Mouse (Mus musculus) T-helper 17 cell (primary cell): ENCODE measurements around the gene Prim1.
"Not testable (repeated sequence)": the region's sequence is repeated elsewhere in the genome, so short reads cannot be mapped to it uniquely, and the experiment has no call there.

Experiments
- in situ Hi-C, 2 experiments: fragments of 300-600 bp; cut with MboI, MseI; formaldehyde crosslinking; loops; 1 replicate in 1 of 2; 2 replicates in 1 of 2; pipeline ENCODE4 v1.15.1; 2025; ENCODE audit warnings: high pct_unique_total_duplicates in 2 of 2

The Prim1 gene

DNA sequence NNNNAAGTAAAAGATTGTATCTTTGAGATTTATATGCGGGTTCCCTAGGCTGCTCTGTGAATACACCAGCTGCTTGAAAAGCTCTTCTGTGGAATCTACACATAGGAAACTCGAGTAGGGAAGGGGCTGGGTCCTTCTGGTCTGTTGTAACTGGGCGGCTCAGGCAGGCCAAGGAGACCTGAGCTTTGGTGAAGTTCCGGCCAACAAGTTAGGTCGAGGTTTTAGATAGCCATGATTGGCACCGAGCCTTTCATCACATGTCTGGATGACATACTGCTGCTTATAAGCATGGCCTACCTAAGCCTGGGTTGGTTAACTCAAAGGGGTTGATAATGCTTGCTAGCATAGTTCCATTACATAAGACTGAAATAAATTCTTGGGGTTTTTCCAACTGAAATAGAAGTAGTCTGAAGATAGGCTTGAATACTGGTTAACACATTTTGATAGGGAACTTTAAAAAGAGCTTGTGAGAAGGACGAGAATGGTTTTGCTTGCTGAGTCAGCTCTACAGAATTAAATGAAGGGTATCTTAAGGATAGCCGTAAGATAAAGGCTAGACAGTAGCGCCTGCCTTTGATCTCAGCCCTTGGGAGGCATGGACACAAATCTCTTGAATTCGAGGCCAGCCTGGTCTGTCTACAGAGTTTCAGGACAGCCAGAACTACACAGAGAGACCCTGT, 21.9 kb downstream of the Prim1 start:
- in situ Hi-C loops: no loop called here

DNA sequence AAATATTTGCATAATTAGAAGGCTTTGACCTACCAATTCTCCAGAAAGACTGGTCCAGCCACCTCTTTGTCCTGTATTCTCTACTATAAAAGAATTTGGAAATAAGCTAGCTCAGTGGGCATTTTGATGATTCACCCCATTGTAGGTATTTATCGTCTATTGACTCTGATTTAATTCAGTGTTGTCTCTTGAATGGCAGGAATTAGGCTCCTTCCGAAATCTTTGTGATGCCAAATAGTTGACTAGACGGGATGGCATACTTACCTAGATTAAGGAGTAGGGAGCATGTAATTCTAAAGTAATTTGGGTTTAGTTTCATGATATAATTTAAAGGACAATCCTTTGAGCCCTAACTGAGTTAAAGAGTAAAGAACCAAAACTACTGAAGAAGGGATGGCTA, 23.0 kb downstream of the Prim1 start:
- in situ Hi-C loops: no loop called here

DNA sequence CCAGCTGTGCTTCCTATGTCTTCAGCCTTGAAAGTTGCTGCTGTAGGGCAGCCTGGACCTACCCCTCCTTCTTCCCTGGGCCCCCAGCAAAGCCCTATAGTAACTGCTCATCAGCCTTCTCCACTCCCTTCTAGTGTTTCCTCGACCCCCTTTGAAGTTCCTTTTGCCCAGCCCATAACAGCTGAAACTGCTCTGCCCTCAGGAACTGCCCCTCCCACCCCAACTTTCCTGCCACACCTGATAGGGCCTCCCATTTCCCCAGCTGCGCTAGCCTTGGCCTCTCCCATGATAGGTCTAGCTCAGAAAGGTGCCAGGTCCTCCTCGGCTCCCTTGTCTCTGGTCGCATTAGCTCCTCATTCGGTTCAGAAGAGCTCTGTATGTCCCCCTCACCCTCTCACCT, 24.2 kb downstream of the Prim1 start:
- in situ Hi-C loops: no loop called here

DNA sequence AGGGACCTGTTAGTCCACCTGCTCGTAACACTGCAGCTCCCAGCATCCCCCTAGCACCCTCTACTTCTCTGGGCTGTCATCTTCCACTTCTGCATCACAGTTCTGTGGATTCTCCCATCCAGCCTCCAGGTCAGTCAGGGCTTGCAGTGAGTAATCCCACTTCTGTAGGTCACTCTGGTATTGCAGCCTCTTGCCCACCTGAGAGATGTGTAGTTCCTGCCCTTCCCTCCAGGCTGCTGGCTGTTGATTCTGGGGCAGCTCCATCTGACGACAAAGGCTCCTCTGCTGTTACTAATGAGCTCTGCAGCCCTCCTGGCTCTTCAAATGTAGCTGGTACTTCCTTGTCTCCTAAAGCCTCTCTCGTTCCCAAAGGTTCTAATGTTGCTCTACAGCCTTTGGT, 24.9 kb downstream of the Prim1 start:
- in situ Hi-C loops: no loop called here

DNA sequence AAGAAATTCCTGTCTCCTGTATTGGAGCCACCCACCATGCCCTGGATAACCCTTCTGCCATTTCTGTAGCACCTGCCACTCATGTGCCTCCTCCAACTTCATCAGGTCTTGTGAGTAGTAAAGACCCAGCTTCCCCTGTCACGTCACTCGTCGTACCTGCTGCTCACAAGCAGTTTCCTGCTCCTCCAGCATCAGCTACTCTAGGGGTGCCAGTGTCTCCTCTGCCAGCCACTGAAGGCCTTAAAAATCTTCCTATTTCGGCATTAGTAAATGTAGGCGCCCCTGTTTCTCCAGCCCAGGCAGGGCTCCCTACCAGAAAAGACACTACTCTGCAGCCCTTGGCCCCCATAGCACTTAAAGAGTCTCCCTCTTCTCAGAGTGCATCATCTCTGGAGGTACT, 25.3 kb downstream of the Prim1 start:
- in situ Hi-C loops: no loop called here

DNA sequence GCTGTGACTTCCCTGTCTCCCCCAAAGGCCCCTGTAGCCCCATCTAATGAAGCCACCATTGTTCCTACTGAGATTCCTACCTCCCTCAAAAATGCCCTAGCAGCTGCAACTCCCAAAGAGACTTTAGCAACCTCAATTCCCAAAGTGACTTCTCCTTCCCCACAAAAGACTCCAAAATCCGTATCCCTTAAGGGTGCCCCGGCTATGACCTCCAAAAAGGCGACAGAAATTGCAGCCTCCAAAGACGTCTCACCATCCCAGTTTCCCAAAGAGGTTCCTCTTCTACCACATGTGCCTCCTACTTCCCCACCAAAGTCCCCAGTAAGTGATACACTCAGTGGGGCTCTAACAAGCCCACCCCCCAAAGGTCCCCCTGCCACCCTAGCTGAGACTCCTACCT, 26.7 kb downstream of the Prim1 start:
- in situ Hi-C loops: no loop called here

DNA sequence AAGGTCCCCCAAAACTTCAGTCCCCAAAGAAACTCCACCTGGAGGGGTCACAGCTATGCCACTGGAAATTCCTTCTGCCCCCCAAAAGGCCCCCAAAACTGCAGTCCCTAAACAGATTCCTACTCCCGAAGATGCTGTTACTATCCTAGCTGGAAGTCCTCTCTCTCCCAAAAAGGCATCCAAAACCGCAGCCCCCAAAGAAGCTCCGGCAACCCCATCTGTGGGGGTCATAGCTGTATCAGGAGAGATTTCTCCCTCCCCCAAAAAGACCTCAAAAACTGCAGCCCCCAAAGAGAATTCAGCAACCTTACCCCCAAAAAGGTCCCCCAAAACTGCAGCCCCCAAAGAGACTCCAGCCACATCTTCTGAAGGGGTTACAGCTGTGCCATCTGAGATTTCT, 27.5 kb downstream of the Prim1 start:
- in situ Hi-C loops: no loop called here

DNA sequence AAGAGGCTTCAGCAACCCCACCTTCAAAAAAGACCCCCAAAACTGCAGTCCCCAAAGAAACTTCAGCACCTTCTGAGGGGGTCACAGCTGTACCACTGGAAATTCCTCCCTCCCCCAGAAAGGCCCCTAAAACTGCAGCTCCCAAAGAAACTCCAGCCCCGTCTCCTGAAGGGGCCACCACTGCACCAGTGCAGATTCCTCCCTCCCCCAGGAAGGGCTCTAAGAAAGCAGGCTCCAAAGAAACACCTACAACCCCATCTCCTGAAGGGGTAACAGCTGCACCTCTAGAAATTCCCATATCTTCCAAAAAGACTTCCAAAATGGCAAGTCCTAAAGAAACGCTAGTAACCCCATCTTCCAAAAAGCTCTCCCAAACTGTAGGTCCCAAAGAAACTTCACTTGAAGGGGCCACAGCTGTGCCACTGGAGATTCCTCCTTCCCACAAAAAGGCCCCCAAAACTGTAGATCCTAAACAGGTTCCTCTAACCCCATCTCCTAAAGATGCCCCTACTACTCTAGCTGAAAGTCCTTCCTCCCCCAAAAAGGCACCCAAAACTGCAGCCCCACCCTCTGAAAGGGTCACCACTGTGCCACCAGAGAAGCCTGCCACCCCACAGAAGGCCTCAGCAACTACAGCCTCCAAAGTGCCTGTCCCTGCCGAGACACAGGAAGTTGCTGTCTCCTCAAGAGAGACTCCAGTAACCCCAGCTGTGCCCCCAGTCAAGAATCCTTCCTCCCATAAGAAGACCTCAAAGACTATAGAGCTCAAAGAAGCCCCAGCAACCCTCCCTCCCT, 28.3 kb downstream of the Prim1 start:
- in situ Hi-C loops: no loop called here

DNA sequence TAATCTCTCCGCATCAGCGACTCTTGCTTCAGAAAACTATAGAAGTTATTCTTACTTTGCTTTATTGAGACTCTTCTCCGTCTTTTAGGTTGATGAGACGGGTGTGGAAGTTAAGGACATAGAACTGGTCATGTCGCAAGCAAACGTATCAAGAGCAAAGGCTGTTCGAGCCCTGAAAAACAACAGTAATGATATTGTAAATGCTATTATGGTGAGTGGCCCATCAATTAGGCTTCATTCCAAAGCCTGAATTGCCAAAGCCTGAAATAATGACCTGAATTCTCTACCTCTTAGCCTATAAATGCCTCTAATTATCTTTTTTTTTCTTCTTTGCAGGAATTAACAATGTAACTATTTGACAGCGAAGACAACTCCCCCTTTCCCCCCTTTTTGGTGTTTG, 33.2 kb downstream of the Prim1 start:
- in situ Hi-C loops: no loop called here

DNA sequence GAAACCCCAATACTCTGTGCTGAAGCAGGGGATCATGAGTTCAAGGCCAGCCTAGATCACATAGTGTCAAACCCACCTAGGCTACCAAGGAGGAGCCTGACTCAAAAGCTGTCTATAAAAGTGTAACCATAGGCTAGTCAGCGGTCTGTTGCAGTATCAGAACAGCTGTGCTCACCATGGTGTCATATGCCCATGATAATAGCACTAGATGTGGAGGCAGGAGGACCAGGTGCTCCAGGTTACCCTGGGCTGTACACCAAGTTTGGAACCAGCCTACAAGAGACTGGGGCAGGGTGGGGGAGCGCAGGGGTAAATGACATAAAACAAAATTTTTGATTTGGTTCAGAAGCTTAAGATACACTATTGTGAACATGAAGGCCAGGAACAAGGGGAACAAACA, 34.8 kb downstream of the Prim1 start:
- in situ Hi-C loops: no loop called here

DNA sequence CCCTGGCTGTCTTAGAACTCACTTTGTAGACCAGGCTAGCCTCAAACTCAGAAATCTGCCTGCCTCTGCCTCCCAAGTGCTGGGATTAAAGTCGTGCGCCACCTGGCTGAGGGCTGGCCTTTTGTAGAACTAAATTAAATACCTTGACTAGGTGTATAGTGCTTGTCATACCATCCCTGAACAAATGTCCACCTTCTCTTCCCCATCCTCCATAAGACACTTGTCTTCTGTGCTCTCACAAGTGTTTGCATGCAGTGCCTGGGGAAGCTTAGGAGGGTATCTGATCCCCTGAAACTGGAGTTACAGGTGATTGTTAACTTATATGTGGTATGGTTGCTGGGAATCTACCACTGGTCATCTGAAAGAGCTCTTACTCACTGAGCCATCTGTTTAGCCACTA, 35.4 kb downstream of the Prim1 start:
- in situ Hi-C loops: no loop called here

DNA sequence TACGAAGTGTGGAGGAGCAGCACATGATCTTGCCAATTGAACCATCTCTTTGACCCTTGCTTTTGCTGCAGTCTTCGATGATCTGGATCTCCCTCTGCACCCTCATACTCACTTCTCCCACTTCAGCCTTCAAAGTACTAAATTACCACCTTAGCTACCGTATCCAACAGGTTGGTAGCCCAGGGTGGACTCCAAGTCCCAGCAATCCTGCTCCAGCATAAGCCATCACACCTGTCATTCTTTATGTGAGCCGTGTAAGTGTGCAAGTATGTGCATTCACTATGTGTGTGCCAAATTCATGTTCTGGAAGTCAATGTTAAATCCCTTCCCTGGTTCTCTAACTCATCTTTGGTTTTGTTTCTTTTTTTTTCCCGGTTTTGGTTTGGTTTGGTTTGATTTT, 36.6 kb downstream of the Prim1 start:
- in situ Hi-C loops: no loop called here

DNA sequence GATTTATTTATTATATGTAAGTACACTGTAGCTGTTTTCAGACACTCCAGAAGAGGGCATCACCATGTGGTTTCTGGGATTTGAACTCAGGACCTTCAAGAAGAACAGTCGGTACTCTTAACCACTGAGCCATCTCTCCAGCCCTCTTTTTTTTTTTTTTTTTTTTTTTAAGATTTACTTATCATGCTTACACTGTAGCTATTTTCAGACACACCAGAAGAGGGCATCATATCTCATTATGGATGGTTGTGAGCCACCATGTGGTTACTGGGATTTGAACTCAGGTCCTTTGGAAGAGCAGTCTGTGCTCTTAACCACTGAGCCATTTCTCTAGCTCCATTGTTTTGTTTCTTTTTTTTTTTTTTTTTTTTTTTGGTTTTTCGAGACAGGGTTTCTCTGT, 37.2 kb downstream of the Prim1 start:
- in situ Hi-C loops: not testable (repeated sequence)

DNA sequence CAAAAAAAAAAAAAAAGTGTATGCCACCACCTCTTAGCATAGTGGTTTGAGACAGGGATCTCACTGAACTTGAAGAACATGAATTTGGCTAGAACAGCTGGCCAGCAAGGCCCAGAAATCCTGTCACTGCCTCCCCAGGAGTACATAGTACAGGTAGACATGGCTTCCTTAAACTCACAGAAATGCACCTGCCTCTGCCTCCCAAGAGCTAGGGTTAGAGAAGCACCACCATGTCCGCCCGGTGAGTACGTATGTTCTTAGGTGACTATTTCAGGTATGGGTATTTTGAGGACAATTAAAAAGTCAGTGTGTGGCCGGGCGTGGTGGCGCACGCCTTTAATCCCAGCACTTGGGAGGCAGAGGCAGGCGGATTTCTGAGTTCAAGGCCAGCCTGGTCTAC, 38.0 kb downstream of the Prim1 start:
- in situ Hi-C loops: no loop called here

DNA sequence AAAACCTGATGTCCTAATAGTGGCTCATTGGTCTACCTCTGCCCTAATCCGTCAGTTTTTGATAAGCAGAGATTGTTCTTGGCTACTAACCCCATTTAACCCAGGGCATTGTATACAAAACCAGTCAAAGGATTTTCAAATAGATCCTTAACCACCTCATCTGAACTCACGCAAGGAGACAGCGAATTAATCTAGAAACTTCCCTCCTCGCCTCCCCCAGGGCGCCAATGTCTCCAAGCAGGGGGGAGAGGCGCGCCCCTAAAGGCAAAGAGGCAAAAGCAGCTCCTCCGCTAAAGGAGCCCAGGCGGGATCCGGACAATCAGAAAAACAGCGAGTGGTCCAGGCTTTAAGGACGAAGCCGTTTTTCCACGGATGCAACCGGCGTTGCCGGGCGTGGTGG, 43.2 kb downstream of the Prim1 start:
- in situ Hi-C loops: no loop called here

DNA sequence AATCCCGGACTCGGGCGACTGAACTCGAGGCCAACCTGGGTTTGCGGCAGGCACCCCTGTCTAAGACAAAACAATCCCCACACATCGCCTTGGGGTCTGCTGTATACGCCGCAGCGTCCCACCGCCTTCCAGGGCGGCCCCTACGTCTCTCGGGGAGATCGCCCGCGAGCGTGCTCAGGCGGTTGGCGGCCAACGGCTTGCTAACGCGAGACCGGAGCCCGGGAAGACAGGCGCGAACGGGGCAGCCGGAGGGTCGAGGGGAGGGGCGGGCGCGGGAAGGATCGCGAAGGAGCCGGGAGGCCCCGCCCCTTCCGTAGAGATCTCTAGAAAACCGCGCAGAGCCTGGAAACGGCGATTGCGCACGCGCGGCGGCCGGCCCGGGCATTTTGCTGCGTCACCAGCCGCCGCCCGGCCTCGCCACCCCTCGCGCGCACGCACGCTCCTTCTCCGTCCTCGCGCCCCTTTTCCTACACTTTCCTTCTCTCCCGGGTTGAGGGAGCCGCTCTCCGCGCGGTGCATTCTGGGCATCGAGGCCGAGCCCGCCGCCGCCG, 43.7 kb downstream of the Prim1 start, which contains the start of gene Ptges3:
TSS of gene Ptges3 (plus strand) at position 354 of the 551 bp plus-strand sequence.
- in situ Hi-C loops: no loop called here

DNA sequence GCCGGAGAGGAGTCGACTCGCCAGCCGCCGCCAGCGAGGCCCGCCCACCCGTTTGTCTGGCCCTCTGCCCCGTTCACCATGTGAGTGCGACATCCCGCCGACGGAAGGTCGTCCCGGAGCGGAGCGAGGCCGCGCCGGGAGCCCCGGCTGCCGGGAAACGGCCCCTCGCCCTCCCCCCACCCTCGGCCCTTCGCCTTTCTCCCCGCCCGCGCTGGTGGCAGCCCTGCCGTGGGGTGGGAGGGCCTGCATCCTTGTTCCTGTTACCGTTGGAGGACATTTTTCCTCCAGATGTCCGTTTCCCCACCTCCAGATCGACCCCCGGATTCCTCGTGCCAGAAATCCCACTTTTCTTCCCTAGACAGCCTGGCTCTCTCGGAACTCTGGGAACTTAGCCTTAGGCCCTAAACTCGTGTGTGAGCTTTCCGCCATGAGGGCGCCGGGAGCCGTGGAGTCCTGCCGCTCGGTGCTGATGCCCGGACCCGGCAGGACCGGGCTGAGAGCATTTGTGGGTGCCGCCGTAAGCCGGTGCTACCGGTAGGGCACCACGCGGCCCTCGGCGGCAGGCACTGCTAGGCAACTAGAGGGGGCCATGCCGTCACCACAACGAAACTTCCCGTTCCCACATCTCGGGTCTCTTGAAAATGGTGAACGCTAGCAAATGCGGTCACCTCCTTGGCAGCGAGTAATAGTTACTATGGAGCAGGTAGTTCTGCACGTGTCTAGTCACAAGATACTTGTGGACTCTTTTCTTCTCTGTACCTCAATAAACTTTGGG, 44.4 kb downstream of the Prim1 start:
- in situ Hi-C loops: no loop called here

DNA sequence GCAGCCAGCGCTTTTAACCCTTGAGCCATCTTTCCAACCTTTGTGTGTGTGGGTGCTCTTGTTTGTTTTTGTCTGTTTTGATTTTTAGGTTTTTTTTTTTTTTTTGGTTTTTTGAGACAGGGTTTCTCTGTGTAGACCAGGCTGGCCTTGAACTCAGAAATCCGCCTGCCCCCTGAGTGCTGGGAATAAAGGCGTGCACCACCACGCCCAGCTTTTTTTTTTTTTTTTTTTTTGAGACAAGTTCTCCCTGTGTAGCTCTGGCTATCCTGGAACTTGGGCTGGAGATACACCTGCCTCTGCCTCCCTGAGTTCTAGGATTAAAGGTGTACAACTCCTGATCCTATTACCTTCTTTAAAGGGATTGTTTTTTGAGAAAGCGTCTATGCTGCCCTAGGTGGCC, 46.1 kb downstream of the Prim1 start:
- in situ Hi-C loops: no loop called here

DNA sequence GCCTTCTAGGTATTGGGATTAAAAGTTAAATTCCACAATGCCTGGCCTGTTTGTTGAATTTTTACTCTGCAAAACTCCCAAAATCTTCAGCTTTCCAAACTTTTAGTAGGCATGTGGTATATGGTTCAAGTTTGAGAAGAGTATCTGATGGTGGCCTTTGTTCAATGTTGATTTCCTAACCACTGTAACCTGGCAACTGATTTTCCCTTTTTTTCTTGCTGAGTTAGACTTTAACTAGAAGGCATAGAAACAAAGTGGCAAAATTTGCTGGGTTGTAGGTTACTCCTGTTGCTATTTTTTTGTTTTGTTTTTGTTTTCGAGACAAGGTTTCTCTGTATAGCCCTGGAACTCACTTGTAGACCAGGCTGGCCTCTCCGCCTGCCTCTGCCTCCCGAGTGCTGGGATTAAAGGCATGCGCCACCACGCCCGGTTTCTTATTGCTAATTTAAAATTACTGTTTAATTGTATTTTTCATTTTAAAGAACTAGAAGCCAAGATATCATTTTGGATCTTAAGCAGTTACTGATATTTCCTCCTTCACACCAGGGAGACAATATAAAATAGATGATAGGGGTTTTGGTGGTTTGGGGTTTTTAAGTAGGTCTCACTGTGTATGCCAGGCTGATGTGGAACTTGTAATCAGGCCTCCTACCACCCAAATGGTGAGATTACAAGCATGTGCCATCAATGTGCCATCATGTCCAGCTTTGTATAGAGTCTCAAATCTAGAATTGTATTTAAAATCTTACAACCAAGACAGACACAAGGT, 47.4 kb downstream of the Prim1 start:
- in situ Hi-C loops: no loop called here

DNA sequence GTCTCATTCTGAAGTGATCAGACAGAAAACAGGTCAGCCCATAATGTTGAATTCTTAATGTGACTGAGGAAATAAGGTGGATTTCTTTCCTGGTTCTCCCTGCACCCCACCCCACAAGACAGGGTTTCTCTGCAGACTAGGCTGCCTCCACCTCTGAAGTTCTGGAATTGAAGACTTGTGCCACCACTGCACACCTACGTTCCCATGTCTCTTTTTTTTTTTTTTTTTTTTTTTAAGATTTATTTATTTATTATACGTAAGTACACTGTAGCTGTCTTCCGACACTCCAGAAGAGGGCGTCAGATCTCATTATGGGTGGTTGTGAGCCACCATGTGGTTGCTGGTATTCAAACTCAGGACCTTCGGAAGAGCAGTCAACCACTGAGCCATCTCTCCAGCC, 51.1 kb downstream of the Prim1 start:
- in situ Hi-C loops: no loop called here

DNA sequence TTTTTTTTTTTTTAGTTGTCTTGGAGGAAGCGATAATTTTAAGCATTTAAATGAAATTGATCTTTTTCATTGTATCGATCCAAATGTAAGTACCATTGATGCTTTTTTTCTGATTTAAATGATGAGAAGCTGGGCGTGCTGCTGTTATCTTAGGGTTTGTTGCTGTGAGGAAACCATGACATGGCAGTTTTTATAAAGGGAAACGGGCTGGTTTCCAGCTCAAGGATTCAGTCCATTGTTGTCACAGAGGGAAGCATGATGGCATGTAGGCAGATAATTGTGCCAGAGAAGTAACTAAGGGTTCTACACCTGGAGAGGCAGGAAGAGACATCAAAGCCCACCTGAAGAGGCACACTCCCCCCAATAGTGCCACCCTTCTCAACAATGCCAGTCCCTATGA, 54.2 kb downstream of the Prim1 start:
- in situ Hi-C loops: no loop called here

DNA sequence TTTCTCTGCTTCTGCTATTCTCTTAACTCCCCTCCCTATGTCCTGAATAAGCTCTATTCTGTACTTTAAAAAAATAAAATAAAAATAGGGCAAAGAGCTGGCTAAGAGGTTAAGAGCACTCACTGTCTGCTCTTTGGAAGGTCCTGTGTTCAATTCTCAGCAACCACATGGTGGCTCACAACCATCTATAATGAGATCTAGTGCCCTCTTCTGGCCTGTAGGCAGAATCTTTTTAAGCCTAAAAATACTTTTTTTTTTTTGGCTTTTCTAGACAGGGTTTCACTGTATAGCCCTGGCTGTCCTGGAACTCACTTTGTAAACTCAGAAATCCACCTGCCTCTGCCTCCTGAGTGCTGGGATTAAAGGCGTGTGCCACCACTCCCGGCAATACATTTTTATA, 55.5 kb downstream of the Prim1 start:
- in situ Hi-C loops: not testable (repeated sequence)
